Mouse (Mus musculus) cerebellum, adult 9-11 months (tissue): ENCODE data around the gene Zar1.
A peak's percentile ranks its signal among the peaks of the same experiment; 100 is the strongest.
"Not testable (repeated sequence)": the region's sequence is repeated elsewhere in the genome, so short reads cannot be mapped to it uniquely, and the experiment has no call there.

ENCODE experiments used
- DNase-seq: peaks from one replicate; pipeline ENCODE4 v3.0.0; 2022

Gene Zar1

DNA sequence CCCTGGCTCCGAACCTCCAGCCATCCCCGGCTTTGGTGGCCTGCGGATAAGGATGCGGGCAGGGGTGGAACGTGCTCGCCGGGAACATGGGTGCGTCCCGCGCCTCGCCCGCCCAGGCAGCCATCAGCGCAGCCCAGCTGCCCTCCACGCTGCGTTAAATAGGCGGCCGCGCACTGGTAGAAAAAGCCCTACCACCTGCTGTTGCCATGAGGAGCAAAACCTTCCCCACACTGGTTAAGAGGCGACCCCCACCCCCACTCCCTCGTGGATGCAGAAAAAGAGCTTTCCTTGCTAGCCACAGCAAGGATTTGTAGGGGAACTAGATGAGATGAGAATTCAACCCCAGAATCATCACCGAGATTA lies at the start of gene Zar1:
Zar1 (minus strand) TSS at position 285 of the 363 bp plus-strand sequence.
- DNase-seq: not testable (repeated sequence)

DNA sequence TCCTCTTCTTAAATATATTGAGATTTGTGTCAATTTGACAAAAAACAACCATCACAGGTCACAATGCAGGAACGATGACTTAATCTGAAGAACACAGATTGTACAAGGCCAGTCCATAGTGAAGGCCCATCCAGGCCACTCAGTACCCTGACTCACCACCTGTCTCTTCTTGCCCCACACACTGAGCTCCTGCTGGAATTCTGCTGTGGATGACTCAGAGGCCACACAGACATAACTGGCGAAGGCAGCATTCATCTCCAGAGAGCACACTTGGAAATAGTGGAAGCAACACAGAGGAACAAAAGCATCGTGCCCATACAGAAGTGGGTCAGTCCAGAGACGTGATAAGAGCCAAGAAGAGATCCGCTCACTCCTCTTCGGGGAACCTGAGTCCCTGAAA lies 49.0 kb upstream of the Zar1 start:
- no peak for DNase-seq

DNA sequence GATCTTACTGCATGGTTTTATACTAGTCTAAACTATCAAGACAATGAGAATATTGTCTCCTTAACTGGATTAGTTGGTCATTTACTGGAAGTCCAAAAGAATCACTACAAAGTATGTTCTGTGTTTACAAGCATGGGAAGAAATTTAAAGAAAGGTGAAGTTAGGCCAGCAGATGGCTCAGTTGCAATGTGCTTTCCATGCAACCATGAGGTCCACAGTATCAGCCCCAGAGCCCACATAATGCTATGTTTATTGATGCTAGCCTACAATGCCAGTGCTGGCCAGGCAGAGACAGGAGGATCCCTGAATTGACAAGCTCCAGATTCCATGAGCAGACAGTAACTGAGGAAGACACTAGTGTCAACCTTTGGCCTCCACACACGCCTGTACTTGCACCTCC lies 40.0 kb upstream of the Zar1 start:
- DNase-seq: no peak

DNA sequence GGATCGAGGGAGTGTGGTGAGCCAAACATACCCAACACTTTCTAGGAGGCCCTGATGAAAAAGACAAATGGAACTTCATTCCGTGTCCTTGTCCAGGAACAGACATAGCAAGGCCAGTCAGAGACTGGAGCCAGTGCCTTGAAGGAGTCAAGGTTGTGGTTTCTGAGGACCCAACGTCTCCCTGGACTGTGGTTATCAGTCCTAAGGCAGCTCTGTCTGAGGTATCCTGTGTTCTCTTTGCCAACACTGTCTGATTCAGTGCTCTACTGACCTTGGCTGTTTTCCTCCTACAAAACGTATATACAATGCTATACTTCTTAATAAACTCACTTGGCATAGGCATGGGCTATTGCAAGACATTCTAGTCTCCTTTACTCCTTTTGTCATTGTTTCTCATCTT lies 36.4 kb upstream of the Zar1 start:
- DNase-seq: no peak

DNA sequence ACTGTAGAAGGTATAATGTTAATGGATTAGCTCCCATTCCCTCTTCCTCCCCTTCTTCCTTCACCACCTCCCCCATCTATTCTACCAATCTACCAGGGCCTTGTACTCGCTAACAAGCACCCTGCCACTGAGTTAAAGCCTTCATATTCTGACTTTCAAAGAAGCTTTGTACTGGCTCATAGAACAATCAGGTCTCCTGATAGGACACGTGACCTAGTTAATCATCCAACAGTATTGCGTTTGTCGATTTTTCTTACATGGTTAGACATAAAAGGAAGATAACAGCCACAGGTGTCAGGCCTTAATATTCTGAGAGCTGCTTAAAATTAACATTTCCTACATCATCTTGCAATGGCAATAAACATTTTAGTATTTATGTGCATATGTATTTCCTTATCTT lies 22.1 kb upstream of the Zar1 start:
- DNase-seq: no peak

DNA sequence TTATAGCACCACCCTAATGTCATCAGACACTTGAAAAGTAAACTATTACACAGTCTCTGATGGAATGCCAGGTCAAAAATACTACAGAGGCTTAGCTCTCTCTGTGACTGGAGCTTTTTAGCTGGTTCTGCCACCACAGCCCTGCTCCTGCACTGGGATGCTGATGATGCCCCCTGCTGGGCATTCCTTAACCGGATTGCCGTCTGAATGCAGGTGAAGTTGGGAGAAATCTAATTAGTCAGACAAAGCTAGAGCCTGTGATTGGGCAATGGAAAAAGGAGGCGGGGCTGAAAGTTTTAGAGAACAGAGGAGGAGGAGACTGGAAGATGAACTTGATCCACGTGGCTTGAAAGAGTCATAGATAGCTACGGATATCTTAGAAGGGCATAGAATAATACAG lies 20.0 kb upstream of the Zar1 start:
- peak; percentile 10 for DNase-seq

DNA sequence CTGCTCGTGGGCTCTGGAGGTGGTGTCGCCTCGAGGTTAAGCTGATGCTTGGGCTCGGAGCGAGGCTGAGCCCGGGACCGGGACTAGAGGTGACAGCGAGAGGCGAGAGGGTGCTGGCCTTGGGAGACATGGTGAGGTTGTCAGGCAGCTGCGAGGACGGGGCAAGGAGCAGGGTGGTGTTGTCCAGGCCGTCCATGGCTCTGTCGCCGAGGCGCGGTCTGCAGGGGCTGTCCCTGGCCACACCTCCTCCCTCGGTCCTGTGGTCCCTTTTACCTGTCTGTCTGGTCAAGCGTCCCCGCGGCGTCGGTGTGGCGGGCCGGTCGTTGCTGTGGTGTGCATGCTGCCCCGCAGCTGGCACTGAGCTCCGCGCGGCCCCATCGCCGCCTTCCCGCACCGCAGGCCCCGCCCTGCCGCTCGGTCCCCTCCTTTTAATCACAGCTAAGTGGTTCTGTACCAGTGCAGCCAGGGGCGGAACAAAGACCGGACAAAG lies 6.2 kb upstream of the Zar1 start, which contains the start of gene Gm5868:
Gm5868 (minus strand) TSS at position 360 of the 490 bp plus-strand sequence.
- no peak for DNase-seq

DNA sequence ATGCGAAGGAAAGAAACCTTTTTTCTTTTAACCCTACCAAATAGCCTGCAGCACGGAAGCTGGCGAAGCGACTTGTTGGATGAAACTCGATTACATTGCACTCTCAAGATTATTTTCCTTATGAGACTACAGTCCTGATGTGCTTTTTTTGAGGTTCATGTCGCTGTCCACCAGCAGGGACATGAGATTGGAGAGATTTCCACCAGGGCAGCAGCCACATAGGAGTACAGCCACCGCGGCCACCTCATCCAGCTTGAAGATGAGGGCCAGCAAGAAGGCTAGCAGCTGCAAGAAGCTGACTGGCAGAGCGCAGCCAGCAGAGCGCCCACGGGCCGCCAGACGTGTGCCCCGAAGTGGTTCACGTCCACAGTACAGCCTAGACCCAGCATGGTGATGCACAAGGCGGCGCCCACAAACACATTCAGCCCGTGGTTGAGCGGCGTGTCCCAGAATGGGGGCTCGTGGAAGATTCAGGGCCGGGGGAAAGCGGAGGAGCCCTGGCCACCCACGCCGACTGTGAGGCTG lies 5.7 kb upstream of the Zar1 start:
- not testable (repeated sequence) for DNase-seq

DNA sequence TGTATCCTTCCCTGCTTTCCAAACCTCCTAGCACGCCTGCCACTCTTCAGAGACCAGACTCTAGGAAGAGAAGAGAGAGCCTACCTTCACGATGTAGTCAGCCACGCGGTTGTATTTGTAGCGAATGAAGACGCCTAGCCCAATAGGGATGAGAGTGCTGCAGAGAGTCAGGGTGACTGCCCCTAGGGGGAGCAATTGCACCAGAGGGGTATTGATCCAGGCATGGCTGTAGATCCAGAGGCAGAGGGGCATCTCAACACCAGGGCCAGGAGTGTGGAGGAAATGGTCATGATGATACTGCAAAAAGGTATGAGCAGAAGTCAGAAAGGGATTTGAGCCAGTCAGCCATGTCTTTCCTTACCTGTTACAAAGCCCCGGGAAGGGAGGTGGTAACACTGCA lies 5.1 kb upstream of the Zar1 start:
- DNase-seq: not testable (repeated sequence)

DNA sequence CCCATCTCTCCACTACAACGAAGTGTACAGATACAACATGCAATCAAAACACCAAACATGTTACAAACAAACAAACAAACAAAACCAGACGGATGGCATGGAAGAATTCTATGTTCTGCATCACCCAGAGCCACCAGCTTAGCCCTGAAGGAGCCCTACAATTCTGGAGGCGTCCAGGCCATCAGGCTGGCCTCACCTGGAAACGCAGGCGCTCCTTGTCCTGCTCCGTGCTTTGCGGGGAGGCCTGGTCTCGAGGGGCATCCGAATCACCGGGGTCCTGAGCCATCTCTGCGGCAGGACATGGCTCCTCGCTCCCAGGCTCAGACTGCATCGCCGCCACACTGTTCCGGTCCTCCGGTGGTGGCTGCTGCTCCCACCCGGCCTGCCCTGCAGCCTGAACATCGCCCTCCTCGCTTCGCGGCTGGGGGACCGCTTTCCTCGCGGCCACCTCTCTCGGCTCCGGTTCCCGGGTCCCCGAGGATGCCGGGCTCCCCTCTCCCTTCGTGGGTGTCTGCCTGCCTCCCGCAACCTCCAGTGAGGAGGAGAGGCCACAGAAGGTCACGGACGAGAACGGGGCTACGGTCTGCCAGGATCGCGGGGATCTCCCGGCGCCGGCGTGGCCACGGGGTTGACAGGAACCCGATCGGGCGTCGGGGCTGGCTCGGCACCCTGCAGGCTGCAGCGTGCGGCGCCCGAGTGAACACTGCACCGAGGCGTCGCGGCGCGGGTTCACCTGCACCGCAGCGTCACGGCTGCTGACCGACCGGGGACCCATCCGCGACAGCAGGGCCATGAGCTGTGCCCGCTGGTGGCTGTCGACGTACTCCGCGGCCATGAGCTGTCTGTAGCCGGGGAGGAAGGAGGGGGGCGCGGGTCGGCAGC lies 725 bp downstream of the Zar1 start:
- not testable (repeated sequence) for DNase-seq

DNA sequence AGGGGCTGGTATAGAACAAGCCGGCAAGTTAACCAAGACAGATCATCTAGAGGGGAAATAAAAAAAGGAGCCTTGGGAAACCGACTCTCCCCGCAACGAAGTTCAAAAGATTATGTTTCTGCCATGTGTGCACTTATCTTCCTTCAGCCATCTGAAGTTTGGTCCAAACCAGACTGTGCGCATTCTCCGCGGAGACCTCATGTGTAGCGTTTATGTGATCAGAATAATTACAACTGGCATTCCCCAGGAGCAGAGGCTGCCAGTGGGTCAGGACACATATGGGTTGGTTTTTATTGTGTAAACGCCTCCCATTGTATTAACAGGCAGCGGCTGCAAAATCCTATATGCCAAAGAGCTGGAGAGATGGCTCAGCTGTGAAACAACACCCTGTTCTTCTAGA lies 1.5 kb downstream of the Zar1 start:
- DNase-seq: not testable (repeated sequence)

DNA sequence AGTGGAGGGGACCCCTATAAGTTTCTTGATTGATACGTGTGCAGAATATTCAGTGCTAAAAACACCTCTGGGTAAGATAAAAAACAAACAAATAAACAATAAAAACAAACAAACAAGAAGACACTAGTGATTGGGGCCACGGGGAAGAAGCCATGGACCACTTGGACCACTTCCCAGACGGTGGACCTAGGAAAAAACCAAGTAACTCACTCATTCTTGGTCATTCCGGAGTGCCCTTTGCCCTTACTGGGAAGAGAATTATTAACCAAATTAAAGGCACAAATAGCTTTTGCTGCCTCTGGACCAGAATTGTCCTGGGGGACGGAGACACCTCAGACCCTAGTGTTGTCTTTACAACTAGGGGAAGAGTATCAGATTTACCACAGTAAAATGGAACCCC lies 15.4 kb downstream of the Zar1 start:
- no peak for DNase-seq

DNA sequence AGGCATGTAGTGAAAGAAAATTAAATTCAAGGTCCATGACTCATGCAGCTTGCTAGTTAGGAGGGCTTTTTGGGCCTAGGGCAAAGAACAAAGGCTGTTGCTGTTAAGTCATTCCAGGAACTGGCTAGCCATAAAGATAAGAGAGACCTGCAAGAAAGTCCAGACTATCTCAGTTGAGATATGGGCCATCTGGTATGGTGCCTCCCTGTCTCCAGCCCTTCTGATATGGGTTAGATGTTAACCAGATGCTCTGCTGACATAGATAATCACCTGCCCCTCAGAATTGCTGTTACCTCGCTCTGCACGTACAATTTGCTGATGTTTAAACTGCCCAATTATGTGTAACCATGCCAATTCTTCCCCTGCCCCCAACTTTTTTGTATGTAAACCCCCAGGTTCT lies 17.9 kb downstream of the Zar1 start:
- DNase-seq: not testable (repeated sequence)

DNA sequence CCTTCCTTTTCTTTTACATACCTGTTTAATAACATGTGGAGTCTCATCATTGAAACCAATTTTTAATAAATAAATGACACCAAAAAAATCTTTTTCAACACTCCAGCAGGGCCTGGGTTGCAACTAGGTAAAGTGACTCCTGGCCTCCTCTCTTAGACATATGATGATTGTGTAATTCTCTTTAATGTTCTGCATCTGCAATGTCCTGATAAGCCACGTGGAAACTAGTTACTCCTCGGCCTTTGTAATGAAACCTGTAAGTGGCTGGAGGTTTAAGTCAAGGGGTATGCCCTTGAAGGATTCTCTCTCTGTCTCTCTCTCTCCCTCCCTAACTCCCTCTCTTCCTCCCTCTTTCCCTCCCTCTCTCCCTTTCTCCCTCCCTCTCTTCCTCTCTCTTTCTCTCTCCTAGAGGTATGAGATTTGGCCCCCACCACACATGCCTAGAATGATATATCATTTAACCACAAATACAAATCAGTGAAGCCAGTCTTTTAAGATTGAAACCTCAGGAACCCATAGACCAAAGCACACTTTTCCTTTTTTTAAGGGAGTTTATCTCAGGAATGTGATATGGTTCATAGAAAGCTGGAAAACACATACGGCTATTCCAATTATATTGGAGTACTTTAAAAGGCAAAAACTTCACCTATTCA lies 20.0 kb downstream of the Zar1 start:
- no peak for DNase-seq

DNA sequence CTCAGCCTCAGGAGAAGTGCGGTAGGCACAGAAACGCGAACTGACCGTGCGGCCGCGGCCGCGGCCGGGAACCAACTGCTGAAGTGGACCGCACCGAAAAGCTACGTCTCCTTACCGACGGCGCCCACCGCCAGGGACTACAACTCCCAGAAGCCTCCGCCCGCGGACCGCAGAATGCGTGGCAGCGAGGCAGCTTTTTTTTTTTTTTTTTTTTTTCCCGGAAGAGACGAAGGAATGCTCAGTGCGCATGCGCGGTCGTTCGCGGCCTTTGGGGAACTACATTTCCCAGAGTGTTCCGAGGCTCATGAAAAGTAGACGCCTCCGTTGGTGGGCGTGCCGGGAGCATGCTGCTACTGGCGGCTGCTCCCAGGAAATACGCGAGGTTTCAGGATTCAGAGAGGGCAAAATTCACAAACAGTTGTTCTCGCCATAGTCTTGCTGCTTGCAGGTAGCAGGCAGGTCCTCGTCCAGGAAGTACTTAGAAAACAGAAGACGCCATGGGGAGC lies 21.5 kb downstream of the Zar1 start, which contains the start of gene Nfxl1:
Nfxl1 (minus strand) TSS at position 141 of the 506 bp plus-strand sequence.
- peak; percentile 97 for DNase-seq

DNA sequence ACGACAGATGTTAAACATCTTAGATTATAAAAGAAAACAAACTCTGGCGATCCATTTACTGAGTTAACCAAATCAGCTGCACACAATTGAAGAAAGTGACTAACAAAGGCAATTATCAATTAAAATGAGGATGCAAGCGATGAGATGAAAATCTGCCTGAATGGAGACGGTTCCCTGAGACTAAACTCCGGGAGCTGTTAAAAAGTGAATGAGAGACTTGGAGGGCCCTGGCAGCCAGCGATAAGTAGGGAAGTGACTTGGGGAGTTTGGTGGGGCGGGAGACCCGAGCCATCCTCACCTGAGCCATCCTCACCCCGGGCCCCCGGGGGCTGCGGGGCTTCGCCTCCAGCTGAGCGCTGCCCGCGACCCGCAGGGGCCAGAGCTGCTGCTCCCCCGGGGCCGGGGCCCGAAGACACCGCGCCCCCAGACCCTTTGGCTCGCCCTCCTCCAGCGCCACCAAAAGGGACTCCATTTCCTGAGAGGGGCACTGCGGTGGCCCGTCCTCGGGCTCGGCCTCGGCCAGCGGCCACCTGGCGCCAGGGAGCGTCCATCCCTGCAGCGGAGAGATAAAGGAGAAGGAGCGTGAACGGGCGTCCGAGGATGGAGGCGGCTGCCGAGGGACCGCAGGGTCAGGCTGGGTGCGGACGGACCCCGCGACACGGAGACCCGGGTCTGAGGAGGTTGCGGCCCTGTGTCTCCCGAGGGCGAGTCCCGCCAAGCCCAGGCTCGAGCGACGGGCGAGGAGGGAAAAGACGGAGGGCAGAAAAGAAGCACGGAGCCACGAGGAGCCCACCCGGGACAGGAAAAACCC lies 22.1 kb downstream of the Zar1 start:
- DNase-seq: peak; percentile 76

DNA sequence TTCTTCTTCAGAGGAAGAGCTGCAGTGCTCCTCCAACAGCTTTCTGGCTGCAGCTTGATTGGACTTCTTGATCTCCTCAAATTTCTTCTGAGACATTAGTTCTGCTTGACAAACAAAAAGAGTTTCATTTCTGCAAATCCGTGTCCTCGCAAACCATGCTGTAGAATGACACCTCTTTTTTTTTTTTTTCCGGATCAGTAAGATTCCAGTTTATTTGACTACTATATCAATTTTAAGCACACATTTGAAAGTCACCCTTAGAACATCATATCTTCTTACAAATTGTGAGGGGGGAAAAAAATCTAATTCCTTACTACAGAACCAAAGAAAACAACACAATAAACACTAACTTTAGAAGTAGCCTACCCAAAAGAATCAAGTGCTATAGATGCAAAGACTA lies 24.8 kb downstream of the Zar1 start:
- DNase-seq: no peak

DNA sequence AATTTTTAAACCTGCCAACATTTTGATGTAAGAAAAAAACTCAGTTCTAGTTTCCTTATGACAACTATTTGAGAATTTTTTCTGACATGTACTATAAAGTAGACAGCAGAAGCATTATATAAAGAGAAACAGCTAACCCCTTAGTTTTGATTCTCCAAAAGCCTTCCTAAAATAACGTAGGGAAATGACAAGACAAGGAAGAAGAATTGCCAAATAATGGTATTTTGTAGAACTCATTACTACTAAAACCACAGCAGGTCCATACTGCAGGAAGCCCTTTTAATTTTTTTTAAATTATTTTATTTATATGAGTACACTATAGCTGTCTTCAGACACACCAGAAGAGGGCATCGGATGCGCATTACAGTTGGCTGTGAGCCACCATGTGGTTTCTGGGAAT lies 29.8 kb downstream of the Zar1 start:
- no peak for DNase-seq

DNA sequence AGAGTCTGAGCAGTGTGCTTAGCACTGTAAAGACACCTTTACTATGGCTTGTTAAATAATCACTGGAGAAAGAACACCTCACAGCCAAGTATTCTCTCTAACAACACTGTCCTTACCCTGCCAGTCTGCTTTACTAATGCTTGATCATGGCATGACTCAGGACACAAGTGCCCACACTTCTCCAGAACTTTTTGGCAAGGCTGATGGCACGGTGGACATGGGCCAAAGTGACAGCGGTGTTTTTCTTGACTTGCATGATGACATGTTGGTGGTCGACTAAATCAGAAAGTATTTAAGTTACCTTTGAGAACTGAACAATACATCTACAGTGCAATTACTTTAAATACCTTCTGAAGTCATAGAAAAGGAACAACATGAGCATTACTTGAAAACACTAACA lies 52.2 kb downstream of the Zar1 start:
- DNase-seq: no peak
